Mouse (Mus musculus): ENCODE measurements around the gene Ppp2r5b.

GRCm38 (mm10) chr19:6268170-6268528 is 32.5 kb upstream of the Ppp2r5b start:
- TF ChIP-seq CTCF (IDR thresholded peaks at IDR 0.05; ENCODE audit: borderline replicate concordance, extremely low read depth, insufficient read depth, insufficient read length) (peak; percentile 94), POLR2A (IDR thresholded peaks at IDR 0.05; ENCODE audit: borderline replicate concordance, extremely low read depth, insufficient read depth, insufficient read length, poor library complexity, severe bottlenecking) (no peak)

All from brain, embryonic 14.5 days (tissue).